In the genomic region with DNA sequence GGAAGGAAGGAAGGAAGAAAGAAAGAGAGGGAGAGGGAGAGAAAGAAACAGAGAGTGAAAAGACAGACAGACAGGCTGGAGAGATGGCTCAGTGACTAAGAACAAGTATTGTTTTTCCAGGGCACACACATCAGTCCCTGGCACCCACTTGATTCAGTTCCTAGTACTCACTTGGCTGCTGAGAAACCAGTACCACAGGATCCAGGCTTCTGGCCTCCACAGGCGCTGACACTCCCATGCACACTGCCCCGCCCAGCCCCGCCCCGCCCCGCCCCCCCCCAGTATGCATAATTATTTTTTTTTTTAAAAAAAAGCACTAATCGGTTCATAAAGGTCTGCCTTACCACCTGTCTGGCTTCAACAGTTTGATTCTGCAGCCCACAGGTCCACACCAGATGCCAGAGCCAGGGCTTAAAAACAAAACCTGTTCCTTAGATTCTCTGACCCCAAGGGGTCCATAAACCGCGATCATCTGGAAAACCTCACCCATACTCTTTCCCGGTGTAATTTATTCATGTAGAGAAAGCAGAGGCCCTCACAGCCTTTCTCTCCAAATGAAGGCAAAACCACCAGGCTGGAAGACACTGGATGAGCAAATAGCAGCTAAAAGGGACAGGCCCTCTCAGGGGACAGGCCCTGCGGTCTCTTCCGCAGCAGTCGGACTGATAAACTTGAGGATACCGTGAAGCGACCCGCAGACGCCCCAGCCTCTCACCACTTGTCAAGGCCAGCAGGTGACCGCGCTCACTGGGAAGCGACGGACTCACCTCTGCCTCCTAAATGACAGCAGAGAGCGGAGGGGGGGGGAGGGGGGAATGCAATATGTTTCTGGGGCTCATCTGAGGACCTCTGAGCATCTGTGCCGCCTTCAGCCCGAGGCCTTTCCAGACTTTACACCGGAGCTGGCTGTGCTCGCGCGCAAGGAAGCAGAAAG, we compare ENCODE assay signal across 9 mouse cellular contexts. TPM values are rescaled to one million over a fixed set of nuclear protein-coding genes. Genes with fewer than 3 reads are reported as not detected.
DNase-seq lines count a peak whose midpoint lies in the region; ATAC-seq and TF ChIP-seq lines count a peak whose summit lies in the region.
"Had no signal": no experiment of that assay in that cellular context is flagged by ENCODE, and none has a peak within 500 bp of the region (broad histone marks: within the 10 kb centered on the region; RNA-seq: fewer than 3 reads in every experiment).

No protein-coding gene starts in this region.

- ATAC-seq in heart, embryonic 14.5 days (ENCODE audit: insufficient number of reproducible peaks, insufficient read depth, low FRiP score, low read depth) = no peak
- ATAC-seq in hindbrain, embryonic 12.5 days (ENCODE audit: low FRiP score) = no peak
- ATAC-seq in liver, embryonic 15.5 days (ENCODE audit: insufficient read depth) = no peak

- H3K4me1 ChIP-seq in heart, embryonic 14.5 days (ENCODE audit: control insufficient read depth in 2 of 2, insufficient read depth in 2 of 2, low read length in 2 of 2) = peaks cover 2 to 12% of the 10 kb centered on the region in 2 experiments; a peak in 3 of 4 replicates
- peaks cover 21% of the 10 kb centered on the region for H3K4me1 ChIP-seq in hindbrain, embryonic 12.5 days
- H3K4me1 ChIP-seq in liver, embryonic 15.5 days (replicated peaks) = peaks cover 28% of the 10 kb centered on the region
- H3K4me1 ChIP-seq in small intestine, adult 2 months (ENCODE audit: control insufficient read depth, insufficient read depth, insufficient read length, low read length) = peaks cover 14% of the 10 kb centered on the region

- peak overlapping the region; percentile 12; the same call in 1 of the 2 replicates for H3K4me2 ChIP-seq in heart, embryonic 14.5 days (ENCODE audit: low read length)
- H3K4me2 ChIP-seq in hindbrain, embryonic 12.5 days (replicated peaks) = peak overlapping the region; percentile 36
- peak overlapping the region; percentile 42; the same call in 1 of the 2 replicates for H3K4me2 ChIP-seq in liver, embryonic 15.5 days

- DNase-seq in heart, adult 9 months (ENCODE audit: low spot score in 2 of 2) = no peak
- no peak for DNase-seq in left cerebral cortex, adult 18-20 months (ENCODE audit: low spot score in 2 of 2)
- no peak for DNase-seq in testis, postnatal 14 days (ENCODE audit: low spot score)
- no peak for DNase-seq in spleen, postnatal 14 days (ENCODE audit: low spot score in 2 of 2)
- DNase-seq: kidney, postnatal 25 days had no signal

- no peak for TF ChIP-seq POLR2A in small intestine, adult 2 months (IDR thresholded peaks at IDR 0.05; ENCODE audit: low read depth, low read length)

- no peaks in the 10 kb centered on the region for H3K9me3 ChIP-seq in heart, embryonic 14.5 days (ENCODE audit: control insufficient read depth, low read length)
- no peaks in the 10 kb centered on the region for H3K9me3 ChIP-seq in hindbrain, embryonic 12.5 days (replicated peaks)
- H3K9me3 ChIP-seq in liver, embryonic 15.5 days (replicated peaks) = no peaks in the 10 kb centered on the region

- no peak overlapping the region for H3K27ac ChIP-seq in heart, embryonic 14.5 days (replicated peaks in 1 of 2; ENCODE audit: control insufficient read depth in 1 of 2, insufficient read depth in 1 of 2, low read depth in 2 of 2, low read length in 2 of 2)
- H3K27ac ChIP-seq in hindbrain, embryonic 12.5 days = no peak overlapping the region; the same call in 1 of the 2 replicates
- H3K27ac ChIP-seq in liver, embryonic 15.5 days (replicated peaks) = no peak overlapping the region
- H3K27ac ChIP-seq in small intestine, adult 2 months (ENCODE audit: insufficient read depth, low read depth, low read length) = peak overlapping the region; percentile 74

- peaks cover 13% of the 10 kb centered on the region for H3K27me3 ChIP-seq in heart, embryonic 14.5 days (ENCODE audit: control insufficient read depth, insufficient read depth, low read length)
- peaks cover 31% of the 10 kb centered on the region for H3K27me3 ChIP-seq in hindbrain, embryonic 12.5 days
- H3K27me3 ChIP-seq in liver, embryonic 15.5 days = peaks cover 25% of the 10 kb centered on the region
- no peaks in the 10 kb centered on the region for H3K27me3 ChIP-seq in small intestine, adult 2 months (ENCODE audit: control insufficient read depth, insufficient read depth, low read length)

- 8% methylated on average over 24 of the region's 27 CpGs for WGBS in heart, embryonic 14.5 days
- WGBS in hindbrain, embryonic 12.5 days = 4% methylated on average over 27 of the region's 27 CpGs
- WGBS in liver, embryonic 15.5 days (ENCODE audit: insufficient replicate concordance) = 11% methylated on average over 27 of the region's 27 CpGs
- whole genome bisulfite sequencing in small intestine, adult 2 months = 34% methylated on average over 27 of the region's 27 CpGs

- H3K4me3 ChIP-seq in heart, embryonic 14.5 days (ENCODE audit: control insufficient read depth in 1 of 2, insufficient read depth in 1 of 2, low read depth in 1 of 2, low read length in 2 of 2) = no peak overlapping the region
- no peak overlapping the region for H3K4me3 ChIP-seq in hindbrain, embryonic 12.5 days
- H3K4me3 ChIP-seq in liver, embryonic 15.5 days (replicated peaks) = no peak overlapping the region
- no peak overlapping the region for H3K4me3 ChIP-seq in small intestine, adult 2 months (ENCODE audit: low read depth, low read length)

- H3K9ac ChIP-seq in heart, embryonic 14.5 days (ENCODE audit: low read length) = no peak overlapping the region
- no peak overlapping the region for H3K9ac ChIP-seq in hindbrain, embryonic 12.5 days
- no peak overlapping the region for H3K9ac ChIP-seq in liver, embryonic 15.5 days

- TF ChIP-seq CTCF in small intestine, adult 2 months (IDR thresholded peaks at IDR 0.05; ENCODE audit: extremely low read depth, insufficient read length, insufficient replicate concordance, low read depth, low read length) = no peak

- no peaks in the 10 kb centered on the region for H3K36me3 ChIP-seq in heart, embryonic 14.5 days (ENCODE audit: control insufficient read depth, insufficient read depth, low read length)
- no peaks in the 10 kb centered on the region for H3K36me3 ChIP-seq in hindbrain, embryonic 12.5 days
- H3K36me3 ChIP-seq in liver, embryonic 15.5 days (replicated peaks) = no peaks in the 10 kb centered on the region
- H3K36me3 ChIP-seq in small intestine, adult 2 months (ENCODE audit: control insufficient read depth, insufficient read depth, low read length) = no peaks in the 10 kb centered on the region

RNA-seq across cellular contexts. Expression of gene Serhl, which starts 0.5 kb away (rescaled TPM):
- polyA plus RNA-seq in heart, embryonic 14.5 days (2014; fragmentation: Nextera tagmentation; extraction: Ambion mirVana) = 63.9 and 80.1 TPM in 2 replicates
- 44.3 and 46.1 TPM in 2 replicates for polyA plus RNA-seq in hindbrain, embryonic 12.5 days (2016; fragmentation: Nextera tagmentation; extraction: Ambion mirVana)
- 16.0 TPM in 2 replicates for polyA plus RNA-seq in liver, embryonic 15.5 days (2015; fragmentation: Nextera tagmentation; extraction: Ambion mirVana)
- polyA plus RNA-seq in small intestine, adult 2 months (2012; rRNA removed) = 51.2 and 133 TPM in 2 replicates
- total RNA-seq in left cerebral cortex, adult 18-20 months (2021) = 1 to 10 TPM; 9.0 to 9.4 TPM

RNA-seq across cellular contexts. Expression of gene Rrp7a, which starts 33.8 kb away (rescaled TPM):
- polyA plus RNA-seq in heart, embryonic 14.5 days (2014; fragmentation: Nextera tagmentation; extraction: Ambion mirVana) = 33.7 and 33.9 TPM in 2 replicates
- 64.5 and 74.1 TPM in 2 replicates for polyA plus RNA-seq in hindbrain, embryonic 12.5 days (2016; fragmentation: Nextera tagmentation; extraction: Ambion mirVana)
- 22.0 and 25.7 TPM in 2 replicates for polyA plus RNA-seq in liver, embryonic 15.5 days (2015; fragmentation: Nextera tagmentation; extraction: Ambion mirVana)
- polyA plus RNA-seq in small intestine, adult 2 months (2012; rRNA removed) = 33.1 and 72.4 TPM in 2 replicates
- total RNA-seq in left cerebral cortex, adult 18-20 months (2021) = 100 to 1,000 TPM; 154 to 189 TPM

RNA-seq across cellular contexts. Expression of gene Nfam1, which starts 55.7 kb away (rescaled TPM):
- polyA plus RNA-seq in heart, embryonic 14.5 days (2014; fragmentation: Nextera tagmentation; extraction: Ambion mirVana) = 1.9 and 2.6 TPM in 2 replicates
- polyA plus RNA-seq in hindbrain, embryonic 12.5 days (2016; fragmentation: Nextera tagmentation; extraction: Ambion mirVana) = 1.9 and 2.2 TPM in 2 replicates
- 12.1 and 12.8 TPM in 2 replicates for polyA plus RNA-seq in liver, embryonic 15.5 days (2015; fragmentation: Nextera tagmentation; extraction: Ambion mirVana)
- polyA plus RNA-seq in small intestine, adult 2 months (2012; rRNA removed) = 2.1 TPM in 2 replicates
- 1 to 10 TPM; 2.4 to 2.6 TPM for total RNA-seq in left cerebral cortex, adult 18-20 months (2021)
